Mouse (Mus musculus) right cerebral cortex, postnatal 14 days (tissue): Measurements from ENCODE around the gene F2rl1.

ENCODE experiments used
- DNase-seq: peaks from one replicate; pipeline ENCODE4 v3.0.0; 2022

The F2rl1 gene

DNA sequence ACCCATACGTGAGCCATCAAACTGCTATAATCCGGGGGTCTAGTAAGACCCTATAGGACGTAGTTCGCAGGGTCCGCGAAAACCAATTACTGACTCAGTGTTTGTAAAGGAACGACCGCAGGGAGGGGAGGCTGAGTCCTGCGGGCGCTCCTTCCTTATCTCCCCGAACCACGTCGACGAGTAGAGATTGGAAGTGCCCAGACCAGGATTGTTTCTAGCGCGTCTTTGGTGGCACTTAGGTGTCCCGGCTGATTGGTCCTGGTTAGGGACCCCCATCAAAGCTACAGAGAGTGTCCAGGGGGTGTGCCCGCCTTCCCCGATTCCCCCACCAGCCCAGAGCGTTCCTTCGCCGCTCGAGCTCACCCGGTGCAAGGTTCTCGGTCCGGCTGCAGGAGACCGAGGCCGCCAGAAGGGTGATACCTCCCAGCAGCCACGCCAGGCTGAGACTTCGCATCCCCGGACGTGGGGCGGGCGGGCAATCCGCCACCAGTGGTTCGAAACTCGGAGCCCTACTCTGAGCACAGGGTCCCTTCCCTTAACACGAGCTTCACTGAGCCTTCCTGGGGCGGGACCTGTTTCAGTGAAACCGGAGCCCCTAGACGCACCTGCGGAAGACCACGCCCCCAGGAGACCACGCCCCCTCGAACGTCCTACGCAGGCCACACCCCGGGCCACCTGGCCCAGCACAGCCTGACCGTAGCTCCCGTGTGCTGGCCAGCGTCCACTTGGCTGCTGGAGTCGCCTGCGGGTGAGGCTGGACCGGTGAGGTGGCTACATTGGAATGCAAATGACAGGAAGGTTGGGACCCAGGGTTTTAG is at the start of gene F2rl1:
TSS of gene F2rl1 (minus strand) at position 554 of the 818 bp plus-strand sequence.
- no peak for DNase-seq

DNA sequence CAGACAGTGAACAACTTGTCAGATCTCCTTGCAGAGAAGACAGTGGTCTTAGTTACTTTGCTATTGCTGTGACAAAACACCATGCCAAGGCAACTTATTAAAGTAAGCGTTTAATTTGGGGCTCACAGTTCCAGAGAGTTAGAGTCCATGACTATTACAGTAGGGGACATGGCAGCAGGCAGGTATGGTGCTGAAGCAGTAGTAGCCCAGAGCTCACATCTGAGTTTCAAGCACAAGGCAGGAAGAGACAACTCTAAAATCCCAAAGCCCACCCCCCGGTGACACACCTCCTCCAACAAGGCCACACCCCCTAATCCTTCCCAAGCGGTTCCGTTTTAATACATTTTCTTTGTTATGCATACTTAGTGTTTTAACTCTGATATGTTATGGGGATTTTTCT is 45.9 kb upstream of the F2rl1 start:
- DNase-seq = no peak

DNA sequence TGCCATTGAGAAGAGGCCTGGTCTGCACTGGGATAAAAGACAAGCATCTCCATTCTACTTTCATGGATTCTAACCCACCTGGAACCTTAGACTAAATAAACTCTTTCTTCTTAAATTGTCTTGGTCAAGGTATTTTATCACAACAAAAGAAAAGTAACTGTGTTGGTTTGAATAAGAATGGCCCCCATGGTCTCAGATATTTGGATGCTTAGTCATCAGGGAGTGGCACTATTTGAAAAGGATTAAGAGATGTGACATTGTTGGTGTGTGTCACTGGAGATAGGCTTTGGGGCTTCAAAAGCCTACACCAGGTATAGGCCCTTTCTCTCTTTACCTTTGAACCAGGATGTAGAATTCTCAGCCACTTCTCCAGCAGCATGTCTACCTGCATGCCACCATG is 44.3 kb upstream of the F2rl1 start:
- no peak for DNase-seq

DNA sequence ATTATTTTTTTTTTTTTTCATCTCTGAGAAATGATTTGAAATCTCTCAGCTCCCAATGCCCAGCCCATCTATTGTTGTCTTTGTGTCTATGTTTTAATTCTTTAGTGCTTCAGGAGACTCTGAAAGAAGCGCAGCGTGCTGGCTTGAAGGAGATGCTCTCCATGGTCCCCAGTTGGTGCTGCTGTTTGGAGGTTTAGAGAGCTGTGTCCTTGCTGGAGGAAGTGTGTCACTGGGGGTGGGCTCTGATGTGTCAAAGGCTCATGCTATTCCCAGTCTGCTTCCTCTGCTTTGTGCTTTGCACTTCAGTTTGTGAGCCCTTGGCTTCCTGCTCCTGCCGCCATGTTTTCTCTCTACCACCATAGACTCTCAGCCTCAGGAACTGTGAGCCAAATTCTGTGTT is 43.3 kb upstream of the F2rl1 start:
- DNase-seq = no peak

DNA sequence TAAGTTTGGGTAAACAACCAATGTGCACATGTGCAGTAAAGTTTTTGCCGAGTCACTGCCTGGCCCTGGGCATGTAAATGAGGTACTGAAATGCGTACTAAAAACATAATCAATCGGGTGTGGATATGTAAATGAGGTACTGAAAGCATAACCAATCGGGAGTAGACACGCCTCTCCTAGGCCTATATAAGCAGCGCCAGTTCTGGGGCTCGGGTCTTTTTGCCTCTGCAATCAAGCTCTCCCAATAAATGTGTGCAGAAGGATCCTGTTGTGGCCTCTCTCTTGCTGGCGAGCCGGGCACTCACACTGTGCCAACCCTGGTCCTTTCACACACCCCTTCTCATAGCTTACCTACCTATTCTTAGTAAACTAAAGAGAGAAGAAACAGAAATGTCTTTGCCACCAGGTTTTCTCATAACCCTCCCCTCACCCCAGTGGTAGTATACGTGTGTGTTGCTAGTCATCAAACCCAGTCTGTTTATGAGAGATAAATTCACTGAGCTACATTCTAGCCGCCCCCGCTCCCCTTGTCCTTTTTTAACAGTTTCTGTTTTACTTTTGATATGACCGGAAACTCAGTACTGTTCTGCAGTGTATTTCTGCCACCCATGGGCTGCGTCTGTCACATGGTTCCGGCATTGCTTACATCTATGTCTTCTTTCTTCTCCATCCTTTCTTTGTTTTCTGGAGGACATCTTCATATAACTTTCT is 42.0 kb upstream of the F2rl1 start:
- DNase-seq = no peak

DNA sequence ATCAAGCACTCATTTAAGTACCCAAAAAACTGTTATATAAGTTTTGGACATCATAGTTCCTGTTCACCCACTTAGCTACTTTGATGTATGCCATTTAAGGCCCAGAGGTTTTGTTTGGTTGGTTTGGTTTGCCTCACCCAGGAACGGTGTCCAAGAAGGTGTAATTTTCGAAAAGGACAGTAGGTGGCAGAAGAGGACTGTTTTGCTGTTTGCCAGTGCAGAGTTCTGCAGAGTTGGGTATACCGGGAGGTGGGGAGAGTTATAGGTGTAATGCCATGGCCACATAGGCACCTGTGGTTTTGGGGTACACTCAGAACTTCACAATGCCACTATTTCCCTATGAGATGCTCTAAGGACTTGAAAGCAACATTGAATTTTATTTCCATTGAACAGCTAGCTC is 38.7 kb upstream of the F2rl1 start:
- peak; percentile 23 for DNase-seq

DNA sequence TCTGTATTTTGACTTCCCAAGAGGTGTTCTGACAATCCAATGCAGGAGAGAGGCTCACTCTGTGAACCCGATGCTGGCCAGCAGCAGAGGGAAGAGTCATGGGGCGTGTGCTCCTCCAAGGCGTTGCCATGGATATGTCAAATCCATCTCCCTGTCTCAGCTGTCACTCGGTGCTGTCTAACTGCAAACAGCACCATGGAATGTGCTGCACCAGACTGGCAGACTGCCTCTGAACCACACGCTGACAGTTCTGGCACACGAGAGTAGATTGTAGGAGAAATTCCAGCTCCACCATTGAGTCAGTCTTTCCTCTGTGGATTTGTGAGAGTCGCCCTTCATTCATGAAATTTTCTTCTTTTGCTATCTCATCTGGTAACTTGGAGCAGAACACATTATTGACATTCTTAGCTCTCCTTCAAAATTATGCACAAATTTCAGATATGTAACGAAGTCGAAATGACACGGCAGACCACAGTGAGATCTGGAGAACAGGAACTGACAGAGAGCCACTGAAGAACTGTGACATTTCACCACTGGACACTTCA is 38.1 kb upstream of the F2rl1 start:
- DNase-seq = no peak

DNA sequence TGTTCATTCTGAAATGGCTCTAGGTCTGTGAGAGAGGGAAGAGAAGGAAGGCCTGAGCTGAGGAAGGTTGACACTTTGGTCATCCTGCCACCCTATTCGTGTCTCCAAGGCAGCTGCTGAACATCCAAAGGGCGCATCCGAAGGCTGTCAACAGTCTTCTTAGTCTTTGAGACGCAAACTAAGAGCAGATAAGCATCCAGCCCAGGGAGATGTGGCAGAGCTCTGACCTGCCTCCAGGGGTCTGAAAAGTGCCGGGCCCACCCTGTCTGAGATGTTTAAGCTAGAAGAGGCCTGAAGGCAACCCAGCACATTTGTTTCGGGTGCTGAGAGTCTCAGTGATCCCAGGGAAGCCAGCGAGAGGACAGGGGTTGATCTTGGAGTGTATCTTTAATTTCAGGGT is 32.3 kb upstream of the F2rl1 start:
- DNase-seq = no peak

DNA sequence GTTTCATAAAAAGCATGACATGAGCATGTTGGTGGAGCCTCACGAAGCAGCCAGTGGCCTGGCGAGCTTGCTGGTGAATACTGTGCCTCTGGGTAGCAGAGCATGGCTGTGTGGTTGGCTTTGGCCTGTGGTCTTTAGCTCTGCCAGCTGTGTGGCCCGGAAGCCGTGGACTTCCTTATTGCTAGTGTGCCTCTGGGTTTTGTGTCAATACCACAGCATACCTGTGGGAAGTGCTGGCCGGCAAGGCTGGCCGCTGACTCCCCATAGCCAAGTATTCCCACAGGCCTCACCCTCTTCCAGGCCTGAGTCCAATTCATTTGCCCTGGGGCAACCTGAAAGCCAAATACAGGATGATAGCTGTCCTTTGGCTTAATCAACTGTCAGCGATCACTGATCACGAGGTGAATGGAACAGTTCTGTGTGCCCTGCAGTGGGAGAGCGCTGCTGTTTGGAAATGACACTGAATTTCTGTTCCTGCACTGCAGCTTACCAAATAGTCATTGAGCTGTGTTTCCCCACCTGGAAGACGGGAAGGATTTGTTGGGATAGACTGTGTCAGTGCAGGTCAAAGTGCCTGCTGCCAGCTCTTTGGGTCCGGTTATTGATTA is 29.0 kb upstream of the F2rl1 start:
- DNase-seq = no peak

DNA sequence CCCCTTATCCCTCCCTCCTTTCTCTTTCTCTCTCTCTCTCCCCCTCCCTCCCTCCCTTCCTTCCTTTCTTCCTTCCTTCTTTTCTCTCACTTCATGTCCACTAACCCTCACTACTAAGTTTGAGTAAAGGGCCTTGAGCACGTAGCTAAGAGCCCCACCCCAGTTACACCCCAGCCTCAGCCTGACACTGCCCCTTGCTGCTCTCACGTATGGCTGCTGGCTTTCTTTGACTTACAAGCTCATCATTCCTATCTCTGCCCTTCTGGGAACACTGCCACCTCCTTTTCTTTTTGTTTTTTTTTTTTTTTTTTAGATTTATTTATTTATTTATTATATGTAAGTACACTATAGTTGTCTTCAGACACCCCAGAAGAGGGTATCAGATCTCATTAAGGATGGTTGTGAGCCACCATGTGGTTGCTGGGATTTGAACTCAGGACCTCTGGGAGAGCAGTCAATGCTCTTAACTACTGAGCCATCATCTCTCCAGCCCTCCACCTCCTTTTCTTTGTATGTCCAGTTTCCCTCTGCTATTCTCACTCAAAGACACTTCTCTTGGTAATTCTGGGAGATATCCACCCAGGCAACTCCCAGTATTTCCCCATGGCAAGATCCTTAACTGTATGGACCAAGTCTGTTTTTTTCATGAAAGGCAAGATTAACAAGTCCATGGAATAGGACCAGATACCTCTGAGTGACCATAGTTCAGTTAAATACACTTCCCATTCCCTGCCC is 25.8 kb upstream of the F2rl1 start:
- DNase-seq = no peak

DNA sequence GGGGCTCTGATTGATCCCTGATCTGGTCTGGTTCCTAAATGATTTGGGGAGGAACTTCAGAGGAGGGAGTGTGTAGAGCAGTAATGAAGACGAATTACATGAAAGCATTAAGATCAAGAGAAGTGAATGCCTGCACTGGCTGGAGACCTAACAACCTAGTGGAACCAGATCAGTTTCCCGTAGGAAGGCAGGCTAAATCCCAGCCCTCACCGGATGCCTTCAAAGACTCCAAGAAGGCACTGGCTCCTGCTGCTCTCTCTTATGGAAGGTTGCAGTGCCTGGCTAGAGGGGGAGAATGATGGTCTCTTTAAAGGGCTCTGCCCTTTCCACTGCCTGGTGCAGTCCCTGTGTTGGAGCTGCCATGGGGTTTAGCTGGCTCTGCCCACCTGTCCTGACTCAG is 24.4 kb upstream of the F2rl1 start:
- DNase-seq = no peak

DNA sequence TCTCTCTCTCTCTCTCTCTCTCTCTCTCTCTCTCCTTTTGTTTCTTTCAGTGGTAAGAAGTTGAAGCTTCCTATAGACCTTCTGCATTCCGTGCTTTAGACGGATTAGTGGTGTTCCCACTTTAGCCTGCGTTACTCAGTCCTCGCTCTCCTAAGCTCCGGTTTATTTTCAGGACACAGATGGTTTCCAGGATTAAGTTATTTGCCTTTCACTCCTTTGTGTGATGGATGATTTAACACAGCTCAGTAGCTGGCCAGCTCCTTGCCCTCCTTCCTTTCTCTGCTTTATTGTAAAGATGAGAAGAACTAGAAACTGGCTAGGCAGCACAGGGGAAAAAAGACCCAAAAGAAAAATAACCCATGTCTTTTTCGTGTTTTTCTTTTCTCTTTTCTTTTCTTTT is 23.8 kb upstream of the F2rl1 start:
- no peak for DNase-seq

DNA sequence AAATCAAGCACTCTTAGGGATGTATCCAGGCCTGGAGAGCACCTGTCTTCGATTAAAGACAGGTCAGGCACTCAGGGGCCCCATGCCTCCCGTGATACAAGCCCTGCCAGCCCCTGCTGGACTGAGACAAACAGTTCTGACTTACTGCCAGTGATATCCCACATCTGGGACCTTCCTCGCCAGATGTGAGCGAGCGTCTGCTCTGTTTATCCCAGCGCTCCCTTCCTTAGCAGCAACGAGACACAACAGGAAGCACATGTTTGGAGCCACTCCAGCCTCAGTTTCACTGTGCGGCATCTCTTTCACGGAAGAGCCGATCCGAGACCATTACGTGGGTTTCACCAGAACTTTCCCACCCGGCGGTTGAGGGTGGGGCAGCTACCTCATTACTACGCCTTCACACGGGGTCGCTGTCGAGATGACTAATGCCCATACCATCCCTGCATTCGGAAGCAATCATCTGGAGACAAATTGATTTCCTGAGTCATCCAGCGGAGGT is 23.3 kb upstream of the F2rl1 start:
- no peak for DNase-seq

DNA sequence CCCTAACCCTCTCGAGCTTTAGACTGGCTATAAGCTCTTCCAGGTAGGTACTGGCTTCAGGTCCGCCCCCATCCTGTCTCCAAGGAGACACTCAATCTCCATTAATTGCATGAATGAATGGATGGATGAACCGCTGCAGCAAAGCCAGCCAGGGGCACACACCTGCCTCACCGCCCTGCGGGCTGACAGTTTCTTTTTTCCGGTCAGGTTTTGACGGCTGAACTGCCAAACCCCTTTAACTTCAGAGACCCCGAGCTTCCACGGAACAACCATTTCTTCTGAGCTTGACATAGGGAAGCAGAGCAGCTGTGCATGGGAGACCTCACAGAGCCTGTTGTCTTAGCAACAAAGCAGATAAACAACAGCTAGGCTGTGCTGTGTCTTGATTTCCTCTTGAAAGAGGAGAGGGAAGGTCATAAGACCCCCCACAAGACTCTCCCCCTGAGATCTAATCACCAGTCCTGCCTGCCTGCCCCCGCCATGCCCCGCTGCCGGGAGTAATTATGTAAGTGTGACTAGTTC is 22.1 kb upstream of the F2rl1 start:
- no peak for DNase-seq

DNA sequence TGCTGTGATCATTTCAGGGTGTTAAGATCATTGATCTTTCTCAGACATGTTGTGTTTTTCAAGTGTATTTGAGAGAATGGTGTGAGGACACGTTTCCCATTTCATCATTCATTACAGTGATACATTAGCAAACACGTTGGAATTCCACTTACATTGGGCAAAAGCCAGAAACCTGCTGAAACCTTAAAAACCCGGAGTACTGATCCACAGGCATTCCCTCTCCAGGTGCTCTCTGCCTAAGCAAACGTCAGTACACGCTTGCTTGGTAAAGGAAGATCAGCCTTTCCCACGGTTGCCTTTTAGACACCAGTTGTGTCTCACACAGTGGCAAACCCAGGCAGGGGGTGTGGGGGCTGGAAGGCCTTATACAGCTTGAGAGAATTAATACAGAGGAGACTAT is 21.2 kb upstream of the F2rl1 start:
- DNase-seq = no peak

DNA sequence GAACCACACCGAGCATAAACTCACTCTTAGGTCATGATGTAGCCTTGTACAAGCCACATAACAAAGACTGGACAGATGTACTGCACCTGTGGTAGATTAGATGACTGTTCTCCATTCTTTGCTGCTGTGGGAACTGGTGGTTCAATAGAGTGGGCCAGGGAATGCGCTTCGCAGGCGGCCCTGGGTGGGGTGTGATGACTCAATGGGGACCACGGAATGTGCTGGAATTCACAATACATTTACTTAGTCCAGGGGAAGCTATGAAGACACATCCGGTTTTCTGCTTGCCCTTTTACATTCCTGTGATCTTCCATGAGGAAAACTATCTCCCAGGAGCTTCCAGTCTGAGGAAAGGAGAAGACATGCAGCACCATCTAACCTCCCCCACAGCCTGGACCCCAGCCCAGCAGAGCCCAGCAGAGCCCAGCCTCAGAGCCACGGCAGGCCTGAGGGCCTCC is 20.7 kb upstream of the F2rl1 start:
- no peak for DNase-seq

DNA sequence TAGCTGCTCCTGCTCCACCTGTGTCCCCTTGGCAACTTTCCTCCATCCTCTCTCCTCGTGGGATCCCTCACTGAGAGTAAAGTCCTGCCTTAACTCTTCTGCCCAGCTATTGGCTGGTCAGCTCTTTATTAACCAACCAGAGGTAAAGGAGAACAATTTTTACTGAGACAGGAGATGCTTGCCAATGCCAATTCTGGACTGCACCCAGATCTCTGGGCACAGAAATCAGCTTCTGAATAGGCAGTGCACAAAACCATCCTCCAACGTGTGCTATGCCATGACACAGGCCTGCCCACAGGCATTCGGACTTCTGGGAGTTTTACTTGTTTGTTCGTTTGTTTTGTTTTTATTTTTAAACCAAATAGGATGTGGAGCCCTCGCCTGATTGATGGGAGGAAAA is 13.0 kb upstream of the F2rl1 start:
- DNase-seq = no peak

DNA sequence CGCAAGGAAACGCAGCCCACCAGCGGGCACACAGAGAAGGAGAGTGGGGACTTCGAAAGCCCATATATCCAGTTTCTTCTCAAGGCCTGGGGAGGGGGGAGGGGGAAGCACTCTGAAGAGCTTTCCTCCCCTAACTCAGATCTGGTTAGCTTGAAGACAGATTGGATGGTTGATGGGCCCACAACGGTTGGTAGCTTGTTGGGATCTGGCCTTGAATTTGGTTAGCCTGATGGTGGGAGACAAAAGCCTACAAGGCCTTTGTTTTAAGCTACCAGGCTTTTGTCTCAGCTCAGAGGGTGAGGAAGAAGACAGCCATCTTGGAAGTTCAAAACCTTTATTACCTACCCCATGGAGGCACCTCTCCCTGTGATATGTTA is 11.1 kb upstream of the F2rl1 start:
- DNase-seq = no peak

DNA sequence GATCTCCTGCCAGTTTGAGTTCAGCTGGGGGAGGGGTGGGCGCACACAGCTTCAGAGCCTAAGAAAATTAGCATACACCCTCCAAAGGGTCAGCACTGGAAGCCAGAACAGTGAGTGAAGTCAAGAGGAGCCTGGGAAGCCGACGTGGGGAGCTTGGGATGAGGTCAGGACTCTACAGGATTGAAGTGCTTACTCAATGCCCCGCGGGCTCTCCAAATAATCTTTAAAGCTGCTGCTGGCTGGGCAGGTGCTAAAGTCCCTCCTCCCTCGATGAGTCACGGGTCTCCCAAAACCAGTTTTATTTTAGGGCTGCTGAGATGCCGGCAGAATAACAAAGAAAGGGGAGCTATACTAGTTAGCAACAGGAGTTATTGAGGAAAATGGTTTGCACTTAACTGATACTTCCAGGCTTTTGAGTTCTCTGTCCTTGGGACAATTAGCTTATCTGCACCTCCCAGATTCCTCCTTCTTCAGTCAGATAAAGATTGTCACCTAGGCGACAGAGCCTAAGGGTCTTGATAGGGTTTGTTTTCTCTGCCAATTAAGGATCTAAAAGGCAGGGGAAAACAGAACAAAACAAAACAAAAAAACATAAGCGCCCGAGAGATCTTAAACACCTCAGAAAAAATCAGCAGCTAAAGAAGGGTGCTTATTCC is 10.6 kb upstream of the F2rl1 start:
- DNase-seq = no peak

DNA sequence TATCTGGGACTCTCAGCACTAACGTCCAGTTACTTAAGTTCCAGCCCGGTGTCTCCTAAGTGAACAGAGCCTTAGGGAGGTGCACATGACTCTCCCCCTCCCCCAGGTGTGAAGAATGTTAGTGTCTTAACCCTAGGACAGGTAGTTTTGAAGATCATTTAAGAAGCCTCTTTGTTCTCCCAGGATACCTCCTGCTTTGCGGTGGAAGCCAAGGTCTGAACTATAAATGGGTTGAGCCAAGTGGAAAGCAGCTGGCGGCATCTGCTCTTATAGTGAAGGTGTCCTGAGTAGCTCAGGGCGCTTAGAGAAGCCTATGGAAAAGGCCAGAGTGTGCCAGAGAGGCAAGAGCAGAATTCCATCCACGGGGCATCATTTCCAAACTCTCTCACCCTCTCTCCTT is 10.0 kb upstream of the F2rl1 start:
- no peak for DNase-seq

DNA sequence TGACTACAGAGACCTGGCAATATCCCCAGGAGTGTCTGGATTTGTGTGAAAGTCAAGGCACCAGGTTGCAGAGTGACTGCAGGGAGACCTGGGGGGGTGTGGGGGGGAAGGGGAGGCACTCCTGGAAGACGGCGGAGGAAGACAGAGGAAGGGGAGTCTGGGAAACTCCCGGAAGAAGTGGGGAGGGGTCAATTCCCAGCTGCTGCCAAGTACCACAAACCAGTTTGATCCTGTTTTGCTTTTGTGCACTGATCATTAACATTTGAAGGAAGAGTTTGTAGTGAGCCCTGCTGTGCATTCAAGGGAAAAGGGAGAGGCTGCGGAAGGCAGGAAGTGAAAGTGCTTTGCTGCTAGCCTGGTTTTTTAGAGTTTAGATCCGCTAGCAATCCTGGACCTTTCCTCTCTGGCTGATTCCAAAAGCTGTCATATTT is 9.1 kb upstream of the F2rl1 start:
- DNase-seq = no peak

DNA sequence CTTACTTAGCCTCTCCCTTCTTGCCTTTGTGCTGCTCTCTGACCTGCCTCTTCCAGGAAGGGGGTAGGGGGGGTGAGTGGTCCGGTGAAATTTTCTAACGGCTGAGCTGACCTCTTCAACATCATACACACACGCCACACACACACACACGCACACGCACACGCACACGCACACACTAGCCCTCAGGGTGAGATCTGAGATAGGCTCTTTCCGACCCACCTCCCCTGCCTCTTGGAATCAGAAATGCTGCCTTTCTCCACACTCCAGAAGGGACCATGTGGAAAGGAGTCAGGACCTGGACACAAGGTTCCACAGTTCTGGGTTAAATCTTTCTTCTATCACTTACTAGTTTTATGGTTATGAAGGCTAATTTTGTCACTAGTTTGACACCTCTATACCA is 8.6 kb upstream of the F2rl1 start:
- DNase-seq = no peak
